Mouse (Mus musculus) Muller cell, postnatal 12 days (primary cell): ENCODE measurements at regions not wholly inside any gene's neighbourhood (a gene's known extent, or its start where the extent isn't known, plus 50 kb on each side); places are given as distances from the start of the nearest gene placed in this dataset.
A peak's percentile ranks its signal among the peaks of the same experiment; 100 is the strongest.

ENCODE experiments used
- DNase-seq: peaks from one replicate; pipeline ENCODE4 v3.0.0-alpha.2; 2015; ENCODE audit errors: inconsistent ontology term

DNA sequence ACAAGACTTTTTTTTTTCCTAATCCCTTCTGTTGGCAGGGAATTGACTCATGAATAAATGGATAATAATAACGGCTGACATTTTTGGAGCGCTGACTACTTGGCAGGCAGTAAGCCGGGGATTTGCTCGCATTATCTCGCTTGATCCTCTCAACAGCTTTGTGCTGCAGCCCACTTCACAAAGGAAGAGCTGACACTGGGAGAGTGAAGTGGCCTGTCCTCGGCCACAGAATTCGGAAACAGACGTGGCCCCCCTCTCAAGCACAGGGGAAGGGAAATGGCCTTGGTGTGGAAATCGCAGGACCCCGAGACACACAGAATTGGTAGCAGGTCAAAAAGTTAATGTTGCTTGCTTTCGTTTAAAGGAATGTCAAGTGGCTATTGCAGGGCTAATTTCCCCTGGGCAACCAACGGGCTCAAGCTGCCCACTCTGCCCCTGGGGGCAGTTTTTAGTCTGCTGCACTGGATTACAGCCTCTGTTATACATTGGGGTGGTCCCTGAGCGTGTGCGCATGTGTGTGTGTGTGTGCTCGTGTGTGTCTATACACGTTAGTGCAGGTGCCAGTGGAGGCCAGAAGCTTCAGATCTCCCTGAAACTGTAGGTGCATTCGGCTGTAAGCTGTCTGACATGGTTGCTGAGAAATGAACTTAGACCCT is 483.1 kb downstream of the Plcl1 start:
- peak; percentile 68 for DNase-seq

- no peak for DNase-seq
These were observed 484.9 kb downstream of the Plcl1 start for GRCm38 (mm10) chr1:55890511-55891151.

DNA sequence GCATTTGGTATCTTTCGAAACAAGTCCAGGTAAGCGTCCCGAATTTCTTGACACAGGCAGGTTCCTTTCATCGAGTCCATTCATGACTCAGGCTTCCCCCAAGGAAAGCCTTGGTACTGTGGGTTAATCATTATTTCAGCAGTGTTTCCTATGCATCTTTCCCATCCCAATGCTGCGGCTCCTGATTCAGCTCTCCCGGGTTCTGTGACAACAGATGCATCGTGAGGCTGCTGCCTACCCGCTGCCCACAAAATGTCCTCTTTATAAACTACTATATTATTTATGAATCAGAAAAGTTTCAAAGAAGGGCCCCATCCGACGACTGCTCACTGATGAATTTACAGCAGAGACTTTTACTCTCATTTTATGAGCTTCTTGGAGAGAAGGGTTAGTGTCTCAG is 486.2 kb downstream of the Plcl1 start:
- no peak for DNase-seq

DNA sequence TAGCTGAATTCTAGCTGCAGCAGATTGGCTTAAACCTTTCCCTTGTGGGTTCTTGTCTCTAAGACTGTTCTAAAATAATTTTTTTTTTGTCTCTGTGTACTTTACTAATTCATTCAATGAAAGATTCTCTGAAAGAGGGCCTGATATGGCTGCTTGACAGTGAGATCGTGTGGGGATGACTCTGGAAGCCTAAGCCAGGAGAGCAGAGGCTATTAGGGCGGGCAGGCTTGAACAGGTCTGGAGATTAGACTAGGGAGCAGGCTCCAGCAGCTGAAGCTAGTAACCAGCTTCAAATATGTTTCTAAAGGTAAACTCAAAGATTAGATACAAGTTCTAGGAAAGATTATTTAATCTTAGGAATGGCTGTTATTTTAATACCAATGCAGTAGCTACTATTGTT is 491.9 kb downstream of the Plcl1 start:
- no peak for DNase-seq

DNA sequence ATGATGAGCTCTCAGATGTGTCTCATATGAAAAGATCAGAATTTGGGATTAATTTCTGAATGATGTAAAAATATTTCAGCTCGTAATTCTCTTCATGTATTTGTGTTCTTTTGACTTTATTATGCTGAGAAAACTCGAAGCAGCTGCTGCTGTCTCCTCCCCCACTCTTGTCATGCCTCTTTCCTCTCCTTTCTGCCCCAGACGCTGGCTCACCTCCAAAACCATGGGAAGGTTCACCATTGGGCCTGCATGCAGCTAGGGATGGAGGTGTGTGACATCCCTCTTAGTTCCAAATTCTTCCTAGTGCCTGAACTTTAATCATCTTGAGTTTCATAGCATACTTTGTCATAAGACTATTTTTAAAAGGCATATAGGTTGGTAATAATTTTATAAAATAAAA is 492.3 kb downstream of the Plcl1 start:
- DNase-seq, result no peak

DNA sequence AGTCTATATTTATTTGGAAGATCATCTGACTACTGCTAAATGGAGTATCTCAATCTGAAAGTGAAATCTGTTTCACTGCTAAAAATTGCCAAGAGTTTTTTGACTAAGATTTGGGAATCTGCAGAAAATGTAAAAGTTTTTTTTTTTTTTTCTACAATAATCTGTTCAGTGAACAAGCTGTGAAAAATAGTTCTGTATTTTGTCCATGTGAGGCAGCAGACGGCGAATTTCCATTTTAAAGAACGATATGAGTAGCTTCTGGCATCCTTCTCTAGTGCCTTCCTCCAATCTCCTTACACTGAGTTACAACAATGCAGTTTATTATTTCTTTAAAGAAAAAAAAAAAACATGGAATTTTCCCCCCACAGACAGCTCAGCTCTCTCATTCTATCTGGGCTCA is 494.3 kb downstream of the Plcl1 start:
- DNase-seq, result no peak

DNA sequence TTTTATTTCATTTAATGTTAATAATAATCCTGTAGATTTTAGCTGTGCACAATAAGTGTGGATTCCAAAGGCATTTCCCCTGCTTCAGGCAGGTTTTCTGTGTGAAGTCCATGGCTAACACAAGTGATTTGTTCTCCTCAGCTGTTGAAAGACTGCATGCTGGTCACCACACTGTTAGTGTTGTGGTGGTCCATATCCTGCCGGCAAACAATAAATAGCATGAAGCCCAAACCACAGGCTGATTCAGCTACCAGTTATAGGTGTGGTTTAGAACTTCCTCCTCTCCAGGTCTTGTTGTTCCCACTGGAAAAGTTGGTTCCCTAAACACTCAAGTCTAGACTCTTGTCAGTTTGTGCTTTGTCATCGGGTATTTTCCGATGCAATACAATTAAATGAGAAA is 497.5 kb downstream of the Plcl1 start:
- no peak for DNase-seq

DNA sequence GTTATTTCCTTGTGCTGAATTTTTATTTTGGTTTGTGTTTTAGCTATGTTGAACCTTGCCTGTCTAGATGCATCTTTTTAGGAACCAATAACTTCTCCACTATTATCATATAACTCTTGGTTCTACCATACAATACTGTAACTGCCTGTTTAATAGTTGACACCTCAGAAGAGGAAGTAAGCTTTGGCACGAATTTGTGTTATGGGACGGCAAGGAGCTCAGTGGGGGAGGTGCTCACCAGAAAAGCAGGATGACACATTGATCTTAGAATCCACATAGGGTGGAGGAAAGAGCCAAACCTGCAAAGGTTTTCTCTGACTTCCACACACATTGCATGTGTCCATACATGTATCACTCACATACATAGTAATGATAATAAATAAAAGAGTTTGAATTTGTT is 498.9 kb downstream of the Plcl1 start:
- no peak for DNase-seq

DNA sequence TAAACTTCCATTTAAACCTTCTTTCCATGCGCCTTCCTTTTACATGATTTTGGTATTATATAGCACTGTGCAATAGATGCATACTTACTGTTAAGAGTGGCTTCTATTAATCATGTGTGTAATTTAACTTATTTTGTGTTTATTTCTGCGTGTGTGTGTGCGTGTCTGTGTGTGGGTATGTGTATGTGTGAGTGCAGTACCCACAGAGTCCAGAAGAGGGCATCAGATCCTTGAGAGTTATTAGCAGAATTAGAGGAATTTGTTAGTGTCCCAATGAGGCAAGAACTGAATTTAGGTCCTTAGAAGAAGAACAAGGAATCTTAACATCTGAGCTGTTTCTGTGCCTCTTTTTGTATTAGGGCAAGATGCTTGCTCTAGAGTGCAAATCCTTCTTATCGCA is 499.5 kb downstream of the Plcl1 start:
- DNase-seq, result no peak

DNA sequence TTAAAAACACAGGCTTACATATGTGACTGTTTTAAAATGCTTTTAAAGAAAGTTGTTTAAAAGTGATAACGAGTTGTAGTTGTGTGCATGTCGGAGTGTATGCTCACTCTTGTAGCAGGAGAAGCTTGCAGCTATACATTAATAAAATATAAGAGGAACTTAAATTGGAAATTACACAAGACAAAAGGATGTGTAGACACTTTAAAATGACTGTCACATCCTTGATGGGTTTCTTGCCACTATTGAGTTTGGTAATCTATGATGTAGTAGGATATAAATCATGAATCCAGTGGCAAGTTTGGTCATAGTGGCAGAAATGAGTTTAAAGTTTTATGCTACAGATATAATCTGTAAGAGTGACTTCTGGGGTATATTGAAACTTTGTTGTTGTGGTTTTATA is 504.3 kb downstream of the Plcl1 start:
- no peak for DNase-seq

DNA sequence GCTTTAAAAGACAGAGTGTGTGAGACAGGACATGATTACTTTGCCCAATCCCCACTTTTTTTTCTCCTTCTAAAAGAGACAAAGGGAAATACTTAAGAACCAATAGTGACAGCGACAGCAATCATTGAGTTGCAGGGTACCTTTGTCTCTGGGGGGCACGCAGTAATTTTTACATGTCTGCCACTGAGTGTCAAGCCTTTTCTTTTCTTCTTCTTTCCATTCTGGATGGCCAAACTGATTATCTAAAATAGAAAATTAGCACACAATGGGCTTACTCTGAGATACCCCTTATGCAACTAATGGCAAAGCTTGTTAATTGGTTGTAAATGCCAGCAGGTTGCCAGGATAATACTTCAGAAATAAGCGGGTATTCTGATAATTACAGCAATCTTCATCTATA is 508.6 kb downstream of the Plcl1 start:
- peak; percentile 38 for DNase-seq

DNA sequence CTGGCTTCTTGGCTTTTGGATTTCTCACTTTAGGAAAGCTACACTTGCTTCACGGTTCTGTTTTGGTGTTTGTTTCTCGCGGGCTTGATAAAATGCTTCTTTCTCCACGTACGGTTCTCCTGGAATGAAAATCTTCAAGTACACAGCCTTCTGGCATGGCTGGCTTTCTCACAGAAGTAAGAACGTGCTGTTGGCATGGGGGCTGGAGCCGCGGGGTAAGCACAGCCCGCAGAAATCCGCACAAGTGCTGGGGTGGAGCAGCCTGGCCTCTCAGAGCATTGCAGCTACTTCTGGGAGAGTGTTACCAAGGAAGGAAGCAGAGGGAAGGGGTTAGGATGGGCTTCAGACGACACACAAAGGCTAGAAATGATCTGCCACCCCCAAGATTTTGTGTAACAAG is 510.2 kb downstream of the Plcl1 start:
- no peak for DNase-seq

GRCm38 (mm10) chr1:55919516-55919915 is 513.8 kb downstream of the Plcl1 start:
- no peak for DNase-seq

GRCm38 (mm10) chr1:55946786-55947549 is 541.2 kb downstream of the Plcl1 start:
- DNase-seq, result no peak

GRCm38 (mm10) chr1:55947618-55948283 is 542.0 kb downstream of the Plcl1 start:
- DNase-seq, result no peak

- DNase-seq, result no peak
These were observed 543.9 kb downstream of the Plcl1 start for GRCm38 (mm10) chr1:55949606-55950005.

- DNase-seq, result no peak
These were observed 552.2 kb downstream of the Plcl1 start for GRCm38 (mm10) chr1:55957804-55958445.

DNA sequence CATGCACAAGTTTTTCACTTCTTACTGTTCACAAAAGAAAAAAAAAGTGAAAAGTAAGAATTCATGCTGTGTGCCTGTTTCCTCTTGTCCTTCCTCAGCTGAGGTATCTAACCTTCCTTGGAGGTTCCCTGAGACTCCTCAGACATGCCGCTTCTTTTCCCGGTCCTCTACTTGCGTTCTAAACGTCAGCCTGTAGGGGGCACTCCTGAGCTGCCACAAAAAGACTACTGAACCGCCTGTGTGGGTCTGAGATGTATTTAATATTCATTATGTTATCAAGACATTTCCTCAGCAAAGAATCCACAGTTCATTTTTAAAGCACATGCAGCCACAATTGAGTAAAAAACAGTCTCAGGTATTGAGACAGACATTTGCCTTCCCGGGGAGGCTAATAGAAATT is 554.6 kb downstream of the Plcl1 start:
- peak; percentile 45 for DNase-seq

DNA sequence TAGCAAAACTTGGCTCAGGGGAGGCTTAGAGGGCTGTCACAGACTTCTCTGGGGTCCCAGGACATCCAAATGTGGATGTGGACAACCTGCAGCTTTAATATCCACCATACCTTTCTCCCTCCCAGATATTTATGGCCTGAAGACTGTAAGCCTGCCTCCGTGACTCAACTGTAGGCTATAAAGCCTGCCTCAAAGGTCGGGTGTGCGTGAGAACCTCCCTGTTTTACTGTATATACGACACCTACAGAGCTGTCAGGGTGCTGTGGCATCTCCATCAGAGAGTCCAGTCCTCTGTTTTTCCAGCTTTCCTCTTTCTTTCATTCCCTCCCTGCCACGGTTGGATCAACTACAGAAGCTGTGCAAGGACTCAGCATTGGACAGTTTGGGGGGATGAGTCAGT is 558.1 kb downstream of the Plcl1 start:
- DNase-seq, result no peak

GRCm38 (mm10) chr1:55966273-55966672 is 560.6 kb downstream of the Plcl1 start:
- no peak for DNase-seq

- no peak for DNase-seq
These were observed 562.1 kb downstream of the Plcl1 start for GRCm38 (mm10) chr1:55967869-55968268.

GRCm38 (mm10) chr1:55977796-55978195 is 572.1 kb downstream of the Plcl1 start:
- DNase-seq, result no peak
